7 mouse cellular contexts compared by ENCODE assay signal in genomic region chr10:128695992-128696807, GRCm38 (mm10). TPM values are rescaled to one million over a fixed set of nuclear protein-coding genes. Genes with fewer than 3 reads are reported as not detected.
DNase-seq lines count a peak whose midpoint lies in the region; ATAC-seq lines count a peak whose summit lies in the region.

TSS of gene Rab5b (minus strand) at chr10:128696264.

- H3K4me1 ChIP-seq in embryonic facial prominence, embryonic 11.5 days (ENCODE audit: control insufficient read depth, insufficient read depth, low read length) = no peaks in the 10 kb centered on the region
- peaks cover 15% of the 10 kb centered on the region; the same call in 1 of the 2 replicates for H3K4me1 ChIP-seq in limb, embryonic 10.5 days
- H3K4me1 ChIP-seq in midbrain, embryonic 13.5 days (replicated peaks) = peaks cover 16% of the 10 kb centered on the region

- peak within 1 kb of the TSS; percentile 69 for H3K4me3 ChIP-seq in embryonic facial prominence, embryonic 11.5 days (ENCODE audit: low read depth, low read length)
- H3K4me3 ChIP-seq in limb, embryonic 10.5 days = peak within 1 kb of the TSS; percentile 94
- H3K4me3 ChIP-seq in midbrain, embryonic 13.5 days (replicated peaks) = peak within 1 kb of the TSS; percentile 93

- 1% methylated on average over 40 of the region's 40 CpGs for WGBS in embryonic facial prominence, embryonic 11.5 days
- WGBS in limb, embryonic 10.5 days = under 1% methylated on average over 40 of the region's 40 CpGs
- 1% methylated on average over 40 of the region's 40 CpGs for WGBS in midbrain, embryonic 13.5 days

- DNase-seq in adrenal gland, postnatal 14 days = peak; percentile 98
- DNase-seq in embryonic facial prominence, embryonic 11.5 days (ENCODE audit: low spot score) = peak; percentile 100
- DNase-seq in kidney, adult 11 months = peak; percentile 100
- peak; percentile 96 for DNase-seq in limb, embryonic 10.5 days (ENCODE audit: low spot score)
- peak; percentile 96 for DNase-seq in spleen, adult 12 weeks (ENCODE audit: low spot score)

- peak within 1 kb of the TSS; percentile 62 for H3K4me2 ChIP-seq in embryonic facial prominence, embryonic 11.5 days (ENCODE audit: low read depth, low read length)
- peak within 1 kb of the TSS; percentile 78 for H3K4me2 ChIP-seq in midbrain, embryonic 13.5 days (replicated peaks)

- no peaks in the 10 kb centered on the region for H3K27me3 ChIP-seq in embryonic facial prominence, embryonic 11.5 days (ENCODE audit: control insufficient read depth, insufficient read depth, low read length)
- no peaks in the 10 kb centered on the region for H3K27me3 ChIP-seq in limb, embryonic 10.5 days (ENCODE audit: low read depth, poor library complexity, severe bottlenecking)
- H3K27me3 ChIP-seq in midbrain, embryonic 13.5 days = no peaks in the 10 kb centered on the region

- no peaks in the 10 kb centered on the region for H3K9me3 ChIP-seq in embryonic facial prominence, embryonic 11.5 days (replicated peaks; ENCODE audit: control insufficient read depth, low read length)
- H3K9me3 ChIP-seq in limb, embryonic 10.5 days (replicated peaks) = no peaks in the 10 kb centered on the region
- H3K9me3 ChIP-seq in midbrain, embryonic 13.5 days = no peaks in the 10 kb centered on the region

- H3K9ac ChIP-seq in embryonic facial prominence, embryonic 11.5 days (replicated peaks; ENCODE audit: low read length) = peak within 1 kb of the TSS; percentile 90
- peak within 1 kb of the TSS; percentile 96 for H3K9ac ChIP-seq in midbrain, embryonic 13.5 days (replicated peaks)

- peak within 1 kb of the TSS; percentile 91 for H3K27ac ChIP-seq in embryonic facial prominence, embryonic 11.5 days (replicated peaks; ENCODE audit: low read depth, low read length)
- peak within 1 kb of the TSS; percentile 96 for H3K27ac ChIP-seq in limb, embryonic 10.5 days
- H3K27ac ChIP-seq in midbrain, embryonic 13.5 days = peak within 1 kb of the TSS; percentile 98

- H3K36me3 ChIP-seq in embryonic facial prominence, embryonic 11.5 days (replicated peaks; ENCODE audit: control insufficient read depth, insufficient read depth, low read depth, low read length) = no peaks in the 10 kb centered on the region
- peaks cover 45% of the 10 kb centered on the region for H3K36me3 ChIP-seq in limb, embryonic 10.5 days
- 0 out of 2 replicates have a peak, but pooled peaks cover 2% of the 10 kb centered on the region for H3K36me3 ChIP-seq in midbrain, embryonic 13.5 days

- peak; percentile 99 for ATAC-seq in embryonic facial prominence, embryonic 11.5 days (replicated peaks; ENCODE audit: insufficient number of reproducible peaks, low FRiP score, low TSS enrichment, low read depth)
- peak; percentile 86 for ATAC-seq in granulocyte monocyte progenitor cell, adult 5-6 weeks (replicated peaks; ENCODE audit: poor library complexity, severe bottlenecking)
- peak; percentile 99 for ATAC-seq in midbrain, embryonic 13.5 days

RNA-seq across cellular contexts. Expression of gene Rab5b, which starts in this region (rescaled TPM):
- total RNA-seq in adrenal gland, postnatal 14 days (2021) = 91.4 and 96.4 TPM in 2 replicates
- polyA plus RNA-seq in embryonic facial prominence, embryonic 11.5 days (2014; fragmentation: Nextera tagmentation; extraction: Ambion mirVana) = 71.6 and 74.3 TPM in 2 replicates
- 43.7 and 43.8 TPM in 2 replicates for total RNA-seq in granulocyte monocyte progenitor cell, adult 5-6 weeks (2014; fragmentation: Nextera tagmentation)
- 45.7 and 58.0 TPM in 2 replicates for total RNA-seq in granulocyte monocyte progenitor cell, adult 5-6 weeks (2017)
- 54.0 and 68.0 TPM in 2 replicates for polyA plus RNA-seq in limb, embryonic 10.5 days (2016; fragmentation: Nextera tagmentation; extraction: Ambion mirVana)
- 106 and 107 TPM in 2 replicates for polyA plus RNA-seq in midbrain, embryonic 13.5 days (2015; fragmentation: Nextera tagmentation; extraction: Ambion mirVana)

Comparison
In these comparisons a context has a peak if more than half of its experiments do, and no peak if none do; other contexts are left out.
1. Peak in every context shown above with its lines: DNase-seq, ATAC-seq, H3K4me3 ChIP-seq and H3K27ac ChIP-seq.